Mouse (Mus musculus): ENCODE results near the gene Srgap2. TPM values are rescaled to one million over a fixed set of nuclear protein-coding genes. Genes with fewer than 3 reads are reported as not detected.

The Srgap2 gene
- total RNA-seq, 2 experiments from 2014 or later = 10.1 to 12.2 TPM

DNA sequence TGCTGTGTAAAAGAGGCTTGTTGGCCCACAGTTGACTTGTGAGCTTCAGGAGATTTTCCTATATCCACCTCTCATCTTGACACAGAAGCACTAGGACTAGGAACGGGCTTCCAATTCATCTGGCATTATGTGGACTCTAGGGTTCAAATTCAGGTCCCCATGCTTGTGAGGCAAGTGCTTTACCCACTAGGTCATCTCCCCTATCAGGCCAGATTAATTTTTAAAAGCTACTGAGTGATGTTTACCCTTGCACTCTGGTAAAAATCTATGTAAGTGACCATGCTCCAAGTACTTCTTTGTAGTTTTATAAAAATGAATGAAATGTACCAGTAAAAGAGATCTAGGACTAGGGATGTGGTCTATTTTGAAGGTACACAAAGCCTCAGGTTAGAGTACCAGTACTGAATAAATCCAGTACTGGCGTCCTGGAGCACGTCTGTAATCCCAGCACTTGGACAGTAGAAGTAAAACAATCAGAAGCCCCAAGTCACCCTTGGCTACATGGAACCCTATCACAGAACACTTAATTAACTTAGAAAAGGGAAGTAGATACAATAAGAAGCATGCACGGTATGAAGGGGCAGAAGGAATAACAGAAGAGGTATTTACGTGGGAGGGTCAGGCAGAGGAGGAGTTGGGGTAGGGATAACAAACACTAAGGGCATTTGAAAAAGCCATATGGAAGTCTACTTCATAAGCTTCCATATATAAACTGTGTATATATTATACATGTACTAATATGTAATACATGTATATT is 40.9 kb downstream of the Srgap2 start:
- intact Hi-C loops (cut with DNase I) = no loop called here
- Histone ChIP-seq H3K4me3 (no peak overlapping the region), H3K27ac (no peak overlapping the region)
- TF ChIP-seq CTCF (IDR thresholded peaks at IDR 0.05) = no peak
- no peak for DNase-seq

DNA sequence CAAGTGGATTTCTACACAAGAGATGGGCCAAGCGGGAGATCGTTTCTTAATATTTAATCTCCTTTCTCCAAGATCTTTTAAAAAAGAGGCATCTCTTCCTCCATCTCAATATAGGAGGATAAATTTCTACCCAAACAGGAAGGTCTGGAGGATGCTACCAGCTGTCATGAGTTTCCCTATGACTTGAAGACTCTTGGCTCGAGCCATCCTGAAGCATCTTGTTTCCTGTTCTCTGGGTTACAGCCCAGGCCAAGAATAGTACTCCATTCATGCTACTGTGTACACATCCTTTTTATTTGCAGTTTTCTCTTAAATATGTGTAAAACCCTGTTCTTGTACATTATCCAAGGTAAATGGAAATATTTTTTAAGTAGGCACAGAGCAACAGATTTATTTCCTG is 44.9 kb downstream of the Srgap2 start:
- Histone ChIP-seq H3K27ac (peak overlapping the region; percentile 32; the same call in 1 of the 2 replicates), H3K4me3 (no peak overlapping the region)
- TF ChIP-seq CTCF (IDR thresholded peaks at IDR 0.05) = no peak
- peak; percentile 23 for DNase-seq
- intact Hi-C loops (cut with DNase I) = loop anchor here (5.0 kb wide), 1 partner anchor 40 kb away; no protein-coding TSS in a partner anchor

DNA sequence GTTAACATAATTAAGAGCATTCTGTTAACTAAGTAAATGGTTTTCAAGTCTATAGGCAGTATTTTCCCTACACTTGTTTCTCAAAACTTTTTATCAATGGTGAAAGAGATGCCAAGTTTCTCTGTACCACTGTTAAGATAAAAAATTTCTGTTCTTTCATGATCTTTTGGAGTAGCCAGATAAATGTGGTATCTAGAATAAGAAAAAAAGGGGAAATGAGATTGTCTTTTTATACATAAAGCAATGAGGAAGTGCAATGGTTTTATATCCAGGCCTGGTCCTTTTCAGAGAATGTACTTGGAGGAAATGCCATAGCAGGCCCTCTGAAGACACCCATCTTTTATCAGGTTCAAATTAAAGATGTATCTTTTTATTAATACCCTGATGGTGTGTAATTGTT is 45.8 kb downstream of the Srgap2 start:
- intact Hi-C loops (cut with DNase I) = loop anchor here (5.0 kb wide), 1 partner anchor 39 kb away; no protein-coding TSS in a partner anchor
- Histone ChIP-seq H3K4me3 (no peak overlapping the region), H3K27ac (no peak overlapping the region)
- no peak for DNase-seq
- no peak for TF ChIP-seq CTCF (IDR thresholded peaks at IDR 0.05)

DNA sequence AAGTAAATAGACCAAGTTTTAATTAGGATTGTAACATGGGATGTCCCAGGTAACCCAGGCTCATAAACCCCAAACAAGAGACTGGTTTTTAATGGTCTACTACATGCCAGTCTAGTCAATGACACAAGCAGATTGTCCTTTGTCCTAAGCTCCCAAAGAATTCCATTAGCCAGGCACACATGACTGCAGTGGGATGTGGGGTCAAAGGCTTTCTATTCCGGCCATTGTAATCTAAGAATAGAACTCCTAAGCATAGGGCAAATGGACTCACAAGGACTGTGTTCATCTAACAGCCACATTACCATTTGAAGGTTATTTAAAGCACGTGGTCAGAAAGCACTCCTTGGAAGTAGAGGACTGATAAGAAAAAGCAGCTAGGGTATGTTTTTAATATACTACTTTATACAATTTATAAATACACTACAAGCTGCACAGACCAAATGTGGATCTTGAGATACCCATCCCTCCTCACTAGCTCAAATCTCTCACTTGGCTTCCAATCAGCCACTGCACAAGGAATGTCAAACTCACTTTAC is 48.3 kb downstream of the Srgap2 start:
- no peak for TF ChIP-seq CTCF (IDR thresholded peaks at IDR 0.05)
- DNase-seq = no peak
- intact Hi-C loops (cut with DNase I) = no loop called here
- Histone ChIP-seq H3K4me3 (no peak overlapping the region), H3K27ac (peak overlapping the region; percentile 61)

DNA sequence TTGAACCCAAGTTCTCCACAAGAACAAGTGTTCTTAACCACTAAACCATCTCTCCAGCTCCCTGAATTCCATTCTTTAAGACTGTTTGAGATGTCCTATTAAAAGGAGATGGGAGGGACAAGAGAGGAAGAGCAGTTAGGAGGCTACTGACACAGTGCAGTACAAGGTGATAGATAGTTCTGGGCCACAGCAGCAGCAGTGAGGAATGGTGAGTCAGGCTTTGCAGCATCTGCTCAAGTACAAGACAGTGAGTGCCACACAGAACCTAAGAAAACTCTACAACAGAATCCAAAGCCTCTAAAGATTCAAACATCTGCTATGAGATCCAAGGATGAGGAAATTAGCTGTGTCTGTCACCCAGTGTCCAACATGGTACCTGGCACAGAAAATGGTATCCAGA is 51.8 kb downstream of the Srgap2 start:
- no peak overlapping the region for H3K4me3 ChIP-seq
- DNase-seq = no peak
- intact Hi-C loops (cut with DNase I) = no loop called here
- no peak overlapping the region for H3K27ac ChIP-seq
- no peak for TF ChIP-seq CTCF (IDR thresholded peaks at IDR 0.05)

DNA sequence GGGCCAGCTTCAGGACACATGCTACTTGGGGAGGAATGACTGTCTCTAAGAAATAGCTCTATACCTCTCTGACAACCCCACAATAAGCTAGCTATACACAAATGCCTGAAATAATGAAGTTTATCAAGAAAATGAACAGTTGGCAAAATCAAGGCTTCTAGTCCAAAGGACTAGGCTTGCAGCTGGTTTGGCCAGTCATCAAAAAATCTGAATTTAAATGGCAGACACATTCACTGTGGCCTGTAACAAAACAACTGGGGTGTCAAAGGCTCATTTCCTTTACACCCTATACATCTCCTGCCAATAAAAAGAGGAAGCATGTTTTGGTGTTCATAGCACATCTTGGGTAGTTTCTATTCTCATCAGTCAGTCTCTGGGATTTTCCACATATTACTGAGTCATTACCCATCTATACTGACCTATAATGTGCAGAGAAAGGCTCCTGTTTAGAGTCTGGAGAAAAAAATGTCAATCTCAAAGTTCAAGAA is 53.5 kb downstream of the Srgap2 start:
- DNase-seq = no peak
- Histone ChIP-seq H3K27ac (peak overlapping the region; percentile 10; the same call in 1 of the 2 replicates), H3K4me3 (no peak overlapping the region)
- TF ChIP-seq CTCF (IDR thresholded peaks at IDR 0.05) = no peak
- intact Hi-C loops (cut with DNase I) = loop anchor here (5.0 kb wide), 1 partner anchor 49 kb away; no protein-coding TSS in a partner anchor

DNA sequence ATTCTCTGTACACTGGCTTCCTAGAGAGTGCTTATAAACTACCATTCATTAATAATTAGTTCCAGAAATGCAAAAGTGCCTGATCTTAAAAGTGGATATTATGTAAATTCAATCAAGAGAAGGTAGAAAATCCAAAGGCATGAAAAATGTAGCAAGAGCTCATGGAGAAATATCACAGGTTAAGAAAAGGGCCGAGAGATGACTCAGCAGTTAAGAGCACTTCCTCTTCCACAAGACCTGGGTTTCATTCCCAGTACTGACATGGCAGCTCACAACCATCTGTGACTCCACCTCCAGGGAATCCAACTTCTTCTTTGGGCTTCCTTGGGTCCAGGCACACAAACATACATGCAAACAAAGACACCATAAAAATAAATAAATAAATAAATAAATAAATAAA is 56.6 kb downstream of the Srgap2 start:
- no peak overlapping the region for H3K4me3 ChIP-seq
- peak overlapping the region; percentile 28; the same call in 1 of the 2 replicates for H3K27ac ChIP-seq
- DNase-seq = no peak
- intact Hi-C loops (cut with DNase I) = loop anchor here (5.0 kb wide), 1 partner anchor 52 kb away; no protein-coding TSS in a partner anchor
- TF ChIP-seq CTCF (IDR thresholded peaks at IDR 0.05) = no peak

DNA sequence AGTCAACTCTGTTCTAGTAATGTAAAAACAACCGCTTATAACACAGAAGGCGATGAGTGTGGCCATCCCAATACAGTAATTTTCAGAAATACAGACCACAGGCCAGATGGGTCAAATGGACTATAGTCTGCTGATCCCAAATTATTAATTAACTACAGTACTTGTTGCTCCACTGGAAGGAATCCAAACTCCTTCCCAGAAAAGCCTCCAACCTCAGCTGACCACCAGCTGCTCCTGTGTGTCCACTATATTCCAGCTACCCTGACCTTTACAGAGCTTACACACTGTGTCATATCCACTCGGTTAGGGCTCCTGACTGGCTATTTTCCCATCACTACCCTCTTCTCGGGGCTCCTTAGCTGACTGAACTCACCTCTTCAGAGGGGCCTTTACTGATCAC is 61.3 kb downstream of the Srgap2 start:
- Histone ChIP-seq H3K4me3 (no peak overlapping the region), H3K27ac (no peak overlapping the region)
- DNase-seq = no peak
- TF ChIP-seq CTCF (IDR thresholded peaks at IDR 0.05) = no peak
- intact Hi-C loops (cut with DNase I) = no loop called here

DNA sequence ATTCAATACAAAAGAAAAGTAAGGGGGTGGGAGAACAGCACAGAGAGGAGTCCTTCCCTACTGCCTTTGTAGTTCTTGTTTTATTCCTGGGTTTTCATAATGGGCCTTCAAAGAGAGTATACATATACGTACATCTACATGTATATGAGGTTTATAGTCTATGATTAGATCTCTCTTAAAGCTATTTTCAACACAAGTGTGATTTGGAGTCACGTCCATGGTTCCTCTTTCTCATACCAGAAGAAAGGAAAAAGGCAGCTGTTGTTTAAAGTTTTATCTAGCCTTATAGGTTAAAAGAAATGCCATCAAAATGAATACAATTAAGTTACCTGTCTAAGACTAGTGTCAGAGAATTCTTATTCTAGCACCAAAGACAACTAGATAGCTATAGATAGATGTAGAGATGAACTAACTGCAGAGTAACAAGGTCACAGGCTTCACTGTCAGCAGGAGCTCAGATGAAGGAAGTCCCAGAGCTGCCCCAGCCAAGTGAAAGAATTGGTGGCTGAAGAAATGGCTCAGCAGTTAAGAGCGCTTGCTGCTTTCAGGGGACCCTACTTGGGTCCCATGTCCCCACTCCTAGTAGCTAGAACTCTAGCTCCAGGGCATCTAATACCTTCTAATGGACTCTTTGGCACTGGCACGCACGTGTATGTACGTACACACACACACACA is 63.1 kb downstream of the Srgap2 start:
- Histone ChIP-seq H3K27ac (no peak overlapping the region), H3K4me3 (no peak overlapping the region)
- TF ChIP-seq CTCF (IDR thresholded peaks at IDR 0.05) = no peak
- intact Hi-C loops (cut with DNase I) = no loop called here
- DNase-seq = no peak

DNA sequence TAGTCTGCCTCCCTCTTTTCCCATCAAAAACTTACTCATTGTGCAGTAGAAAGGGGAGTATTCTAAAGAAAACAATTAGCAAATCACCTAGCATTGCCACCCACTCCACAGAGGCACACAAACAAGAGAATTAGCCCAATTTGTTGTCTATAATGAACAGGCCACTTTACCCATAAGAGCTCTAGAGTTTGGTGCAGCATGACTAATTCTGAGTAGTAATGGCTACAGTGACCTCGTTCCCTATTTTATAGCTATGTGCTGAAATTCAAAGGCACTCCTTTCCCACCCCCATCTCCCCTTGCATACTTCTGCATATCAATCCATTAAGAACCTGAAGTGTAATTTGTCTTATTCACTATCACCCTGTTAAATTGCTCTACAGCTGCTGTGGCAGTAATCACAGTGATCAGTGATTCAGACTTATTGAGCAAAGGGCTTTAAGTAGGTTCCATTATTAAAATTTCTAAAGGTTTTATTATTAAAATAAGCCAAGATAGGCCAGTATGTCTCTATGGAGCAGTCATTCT is 64.5 kb downstream of the Srgap2 start:
- no peak for TF ChIP-seq CTCF (IDR thresholded peaks at IDR 0.05)
- no peak for DNase-seq

DNA sequence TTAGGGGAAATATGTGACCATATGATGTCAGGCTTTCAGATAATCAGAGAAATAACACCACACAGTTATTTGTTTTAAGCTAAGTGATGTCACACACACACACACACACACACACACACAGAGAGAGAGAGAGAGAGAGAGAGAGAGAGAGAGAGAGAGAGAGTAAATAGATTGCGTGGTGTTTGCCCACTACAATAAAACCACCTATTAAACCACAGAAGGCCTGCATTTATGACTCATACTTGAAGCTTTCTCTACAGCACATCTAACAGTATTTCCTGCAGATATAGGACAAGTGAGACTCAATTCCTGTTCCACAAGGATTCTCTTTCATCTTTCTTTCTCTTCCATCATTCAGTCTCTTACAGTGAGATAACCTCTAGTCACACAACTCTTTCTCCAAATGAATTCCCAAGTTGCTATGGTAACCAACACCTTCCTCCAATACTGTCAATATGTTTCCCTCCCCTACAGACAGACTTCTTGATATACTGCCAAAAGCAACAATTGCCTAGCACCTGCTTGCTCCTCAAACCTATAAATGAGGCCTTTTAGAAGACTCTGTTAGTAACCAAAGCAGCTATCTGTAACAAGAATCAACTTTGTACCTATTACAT is 66.1 kb downstream of the Srgap2 start:
- no peak for DNase-seq
- intact Hi-C loops (cut with DNase I) = no loop called here
- TF ChIP-seq CTCF (IDR thresholded peaks at IDR 0.05) = no peak
- Histone ChIP-seq H3K27ac (no peak overlapping the region), H3K4me3 (no peak overlapping the region)

More for the DNA sequence above, 64.5 kb downstream of the Srgap2 start:
- Histone ChIP-seq H3K27ac (no peak overlapping the region), H3K4me3 (no peak overlapping the region)
- intact Hi-C loops (cut with DNase I) = no loop called here

DNA sequence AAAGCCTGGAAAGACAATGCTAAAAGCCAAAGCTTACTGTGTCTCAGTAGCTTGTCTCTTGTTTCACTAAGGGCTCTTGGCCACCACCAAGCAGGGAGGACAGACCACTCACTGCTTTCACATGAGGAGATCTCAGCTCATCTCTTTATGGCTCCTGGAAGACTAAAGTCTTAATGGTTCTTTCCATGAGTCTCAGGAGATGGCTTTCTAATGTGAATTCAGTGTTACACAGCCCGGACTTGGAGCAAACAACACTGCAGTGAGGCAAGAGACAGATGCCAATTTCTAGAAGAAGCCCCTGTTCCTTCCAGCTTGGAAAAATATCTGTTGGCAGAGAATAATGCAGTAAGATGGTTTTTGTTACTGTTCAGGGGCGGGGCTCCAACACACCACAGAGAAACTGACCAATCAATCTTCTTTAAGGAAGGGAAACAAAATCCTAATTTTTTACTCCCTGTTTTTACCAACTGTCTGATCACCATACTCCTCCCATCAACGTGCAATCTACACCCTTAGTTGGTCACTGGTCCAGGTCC is 71.7 kb downstream of the Srgap2 start:
- DNase-seq = peak; percentile 18
- no peak for TF ChIP-seq CTCF (IDR thresholded peaks at IDR 0.05)
- no peak overlapping the region for H3K4me3 ChIP-seq
- H3K27ac ChIP-seq = peak overlapping the region; percentile 33; the same call in 1 of the 2 replicates
- intact Hi-C loops (cut with DNase I) = no loop called here

Measured in gastrocnemius, adult 2 months (tissue).